Mouse (Mus musculus) gonadal fat pad, adult 2 months (tissue): Measurements from ENCODE around the gene Pex7. TPM values are rescaled to one million over a fixed set of nuclear protein-coding genes. Genes with fewer than 3 reads are reported as not detected.

ENCODE experiments used
- DNase-seq: peaks from one replicate; pipeline ENCODE4 v3.0.0-alpha.2; 2012; ENCODE audit warnings: low read depth
- polyA plus RNA-seq: library from polyadenylated mRNA; depleted of rRNA; stranded (reverse); fragments of >200 nt; gene quantifications from 2 replicates; pipeline ENCODE4 v1.2.3, GENCODE M21; 2012; rRNA removed

Pex7 gene
- polyA plus RNA-seq, result 35.3 and 42.9 TPM in 2 replicates

- peak; percentile 52 for DNase-seq
These were observed at the start of gene Pex7 for GRCm38 (mm10) chr10:19907246-19907804. Gene Pex7 (minus strand): TSS chr10:19907689.

DNA sequence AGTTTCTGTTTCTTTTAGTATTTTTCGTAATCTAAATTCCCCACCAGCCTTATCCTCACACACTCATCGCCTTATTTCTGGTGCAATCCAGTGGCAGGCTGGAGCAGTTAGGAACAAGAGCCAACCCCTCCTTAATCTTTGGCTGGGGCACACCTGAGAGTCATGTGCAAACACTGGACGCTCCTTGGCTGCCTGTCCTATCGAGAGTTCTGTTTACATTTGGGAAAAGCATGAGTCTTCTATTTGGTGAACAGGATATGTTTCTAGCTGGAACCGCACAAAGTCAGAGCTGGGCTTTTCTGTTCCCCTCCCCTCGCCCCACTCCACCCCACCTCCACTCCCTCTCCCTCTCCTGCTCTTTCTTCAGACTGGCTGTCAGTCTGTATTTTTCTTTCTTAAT, 49.3 kb upstream of the Pex7 start:
- DNase-seq, result no peak

- DNase-seq, result no peak
These were observed 48.3 kb upstream of the Pex7 start for GRCm38 (mm10) chr10:19955817-19956216.

GRCm38 (mm10) chr10:19954572-19954971, 47.1 kb upstream of the Pex7 start:
- no peak for DNase-seq

DNA sequence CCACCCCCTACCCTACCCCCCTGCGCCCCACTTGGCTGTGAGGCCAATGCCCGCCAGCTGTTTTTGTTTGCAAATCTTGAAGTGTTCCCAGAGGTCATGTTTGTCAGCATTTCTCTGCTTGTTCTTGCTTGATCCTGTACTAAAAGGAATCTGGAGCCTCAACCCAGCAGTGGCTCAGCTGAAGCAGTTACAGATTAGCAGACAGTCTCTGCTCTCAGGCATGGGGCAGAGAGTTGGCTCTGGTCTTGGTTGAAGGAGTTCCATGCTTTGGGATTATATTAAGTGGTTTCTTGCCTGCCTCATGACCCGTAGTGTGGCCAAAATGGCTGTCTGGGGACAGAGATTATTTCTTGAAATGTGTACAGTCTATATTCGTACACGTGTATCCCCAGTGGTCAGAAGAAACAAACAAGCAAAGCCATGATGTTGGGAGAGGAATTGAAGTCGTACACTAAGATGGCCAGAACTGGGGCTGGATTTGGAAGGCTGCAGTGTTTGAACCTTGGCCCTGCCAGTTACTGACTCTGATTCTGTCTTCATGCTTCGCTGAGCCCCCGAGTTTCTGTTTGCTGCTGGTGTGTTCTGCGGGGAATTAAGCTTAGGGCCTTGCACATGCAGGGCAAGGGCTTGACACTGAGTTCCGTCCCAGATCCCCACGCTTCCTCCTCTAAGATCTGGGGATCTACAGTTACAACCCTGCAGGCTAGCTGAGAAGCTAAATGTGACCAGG, 45.7 kb upstream of the Pex7 start:
- DNase-seq, result no peak

GRCm38 (mm10) chr10:19949106-19949505, 41.6 kb upstream of the Pex7 start:
- no peak for DNase-seq

GRCm38 (mm10) chr10:19948381-19948780, 40.9 kb upstream of the Pex7 start:
- no peak for DNase-seq

GRCm38 (mm10) chr10:19947901-19948300, 40.4 kb upstream of the Pex7 start:
- no peak for DNase-seq

GRCm38 (mm10) chr10:19947441-19947840, 40.0 kb upstream of the Pex7 start:
- no peak for DNase-seq

GRCm38 (mm10) chr10:19946644-19947043, 39.2 kb upstream of the Pex7 start:
- no peak for DNase-seq

DNA sequence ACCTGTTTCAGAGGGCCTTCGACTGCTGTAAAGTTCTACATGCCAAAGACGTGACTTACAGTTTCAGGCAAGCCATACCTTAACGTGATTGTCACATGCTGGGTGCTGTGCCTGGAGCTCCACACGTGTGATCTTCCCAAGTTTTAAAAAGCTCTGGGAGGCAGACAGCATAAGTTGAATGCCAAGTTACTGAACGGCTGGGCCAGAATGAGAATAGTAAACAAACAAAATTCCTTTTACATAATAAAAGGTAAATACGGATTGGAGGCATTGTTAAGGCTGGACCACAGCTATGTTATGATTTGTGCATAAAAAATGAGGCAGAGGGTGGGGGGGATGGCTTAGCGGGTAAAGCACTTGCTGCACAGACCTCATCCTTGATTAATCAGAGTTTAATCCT, 38.2 kb upstream of the Pex7 start:
- DNase-seq, result no peak

GRCm38 (mm10) chr10:19942621-19943020, 35.1 kb upstream of the Pex7 start:
- DNase-seq, result no peak

DNA sequence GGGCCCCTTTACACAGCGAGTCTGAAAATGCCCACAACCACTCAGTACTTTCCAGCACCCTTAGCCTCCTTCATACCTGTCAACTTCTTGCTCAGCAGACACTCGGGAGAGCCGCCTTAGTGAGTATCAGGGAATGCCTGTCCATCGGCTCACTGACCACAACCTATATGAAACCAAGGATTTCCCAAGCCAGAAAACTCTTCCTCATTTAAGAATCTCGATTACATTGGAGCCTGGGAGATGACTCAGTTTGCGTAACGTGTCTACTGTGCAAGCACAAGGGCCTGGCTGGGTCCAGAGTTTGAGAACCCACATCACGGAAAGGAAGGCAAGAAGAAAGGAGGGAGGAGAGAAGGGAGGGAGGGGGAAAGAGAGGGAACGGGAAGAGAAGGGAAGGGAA, 34.4 kb upstream of the Pex7 start:
- DNase-seq, result no peak

DNA sequence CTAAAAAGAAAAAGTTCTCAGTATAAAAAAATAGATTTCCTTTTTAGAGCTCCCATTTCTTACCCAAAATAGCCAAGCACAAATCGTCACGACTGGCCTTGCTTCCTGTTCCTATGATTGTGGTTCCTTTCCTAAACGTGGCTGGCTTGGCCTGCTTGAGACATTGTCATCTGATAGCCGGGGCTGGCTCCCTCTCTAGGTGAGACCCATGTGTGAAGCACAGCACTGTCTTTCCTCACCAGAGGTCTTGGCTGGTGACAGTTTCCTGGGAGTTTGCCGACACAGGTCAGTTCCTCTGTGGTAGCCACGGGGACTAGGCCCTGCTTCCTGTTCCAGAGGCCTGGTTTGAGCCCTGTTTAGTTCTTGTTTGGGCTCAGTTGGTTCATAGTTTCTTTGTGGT, 33.6 kb upstream of the Pex7 start:
- no peak for DNase-seq

GRCm38 (mm10) chr10:19940626-19941025, 33.1 kb upstream of the Pex7 start:
- no peak for DNase-seq

DNA sequence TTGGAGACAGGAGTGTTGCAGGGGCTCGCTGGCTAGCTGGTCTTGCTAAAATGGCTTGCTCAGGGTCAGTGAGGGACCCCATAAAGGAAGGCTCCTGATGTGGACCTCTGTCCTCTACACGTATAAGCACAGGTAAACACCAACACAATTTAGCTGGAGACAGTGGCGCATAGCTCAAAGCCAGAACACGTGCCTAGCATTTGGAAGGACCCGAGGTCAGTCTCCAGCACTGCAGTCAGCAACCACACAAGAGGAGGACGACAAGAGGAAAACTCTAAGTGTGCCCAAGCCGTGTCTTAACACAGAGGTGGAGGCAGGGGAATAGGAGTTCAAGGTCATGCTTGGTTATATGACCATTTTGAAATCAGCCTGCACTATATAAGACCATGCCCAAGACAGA, 32.6 kb upstream of the Pex7 start:
- no peak for DNase-seq

GRCm38 (mm10) chr10:19939282-19939705, 31.8 kb upstream of the Pex7 start:
- DNase-seq, result no peak

- DNase-seq, result no peak
These were observed 31.2 kb upstream of the Pex7 start for GRCm38 (mm10) chr10:19938738-19939137.

- no peak for DNase-seq
These were observed 29.6 kb upstream of the Pex7 start for GRCm38 (mm10) chr10:19936961-19937708.

DNA sequence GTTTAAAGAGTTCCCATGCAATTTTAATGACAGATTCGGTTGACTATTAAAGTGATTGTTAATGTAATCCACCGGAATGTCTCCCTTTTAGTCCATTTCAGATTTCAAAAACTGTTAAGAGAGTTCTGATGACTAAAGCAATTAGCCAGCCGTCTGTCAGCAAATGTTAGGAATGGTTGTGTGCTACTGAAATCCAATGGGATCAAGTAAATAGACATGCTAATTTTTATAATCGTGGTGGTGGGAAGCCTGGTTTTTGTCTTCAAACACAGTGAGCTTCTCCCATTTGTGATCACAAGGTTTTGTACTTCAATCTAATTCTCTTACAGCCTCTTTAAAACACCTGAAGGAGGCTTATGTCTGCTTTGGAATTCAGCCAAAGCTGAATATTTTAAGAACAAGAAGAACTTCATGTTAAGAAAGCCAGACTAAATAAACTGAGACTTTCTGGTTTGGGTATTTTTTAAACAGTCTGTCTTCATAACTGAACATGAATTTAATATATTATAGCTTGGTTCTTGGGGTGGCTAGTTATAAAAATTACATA, 28.4 kb upstream of the Pex7 start:
- no peak for DNase-seq

DNA sequence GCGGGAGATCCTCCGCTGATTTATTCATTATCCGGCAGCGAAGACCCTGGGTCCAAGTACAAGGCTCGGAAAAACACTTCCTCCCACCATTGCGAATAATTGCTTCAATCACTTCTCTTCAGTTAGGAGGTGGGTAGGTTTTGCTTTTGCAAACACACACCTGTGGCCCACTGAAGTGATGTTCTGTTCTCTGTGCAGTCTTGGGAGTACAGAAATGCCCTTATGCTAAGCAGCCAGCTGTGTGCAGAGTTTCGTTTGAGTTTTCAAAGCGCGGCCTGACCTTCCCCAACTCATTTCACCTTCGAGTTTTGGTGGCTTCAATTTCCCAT, 27.8 kb upstream of the Pex7 start:
- no peak for DNase-seq

DNA sequence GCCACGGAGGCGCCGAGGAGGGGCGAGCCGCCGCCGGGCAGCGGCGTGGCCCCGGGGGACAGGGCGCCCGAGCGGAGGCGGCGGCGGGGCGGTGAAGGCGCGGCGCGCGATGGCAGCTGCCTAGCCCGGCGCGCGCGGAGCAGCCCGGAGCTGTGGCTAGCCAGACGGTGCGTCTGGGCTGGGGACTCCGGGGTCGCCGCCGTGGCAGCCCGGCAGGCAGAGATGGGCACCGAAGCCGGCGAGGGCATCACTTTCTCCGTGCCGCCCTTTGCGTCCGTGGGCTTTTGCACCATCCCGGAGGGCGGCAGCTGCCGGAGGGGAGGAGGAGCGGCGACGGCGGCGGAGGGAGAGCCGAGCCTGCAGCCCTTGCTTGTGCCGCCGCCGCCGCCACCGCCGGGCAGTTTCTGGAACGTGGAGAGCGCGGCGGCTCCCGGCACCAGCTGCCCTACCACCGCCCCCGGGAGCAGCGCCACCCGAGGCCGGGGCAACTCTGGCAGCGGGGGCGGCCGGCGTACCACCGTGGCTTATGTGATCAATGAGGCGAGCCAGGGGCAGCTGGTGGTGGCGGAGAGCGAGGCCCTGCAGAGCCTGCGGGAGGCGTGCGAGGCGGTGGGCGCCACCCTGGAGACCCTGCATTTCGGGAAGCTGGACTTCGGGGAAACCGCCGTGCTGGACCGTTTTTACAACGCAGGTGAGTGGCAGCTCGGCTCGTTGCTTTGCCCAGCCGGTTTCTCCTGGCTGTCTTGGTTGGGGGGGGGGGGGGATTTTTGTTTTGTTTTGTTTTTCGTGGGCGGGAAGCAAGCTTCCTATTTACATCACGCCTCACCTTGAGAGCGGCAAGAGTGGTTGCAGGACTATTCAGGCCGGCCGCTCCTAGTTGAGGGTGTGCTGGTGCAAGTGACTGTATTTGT, 27.1 kb upstream of the Pex7 start, which contains the start of gene Map3k5:
Gene Map3k5 (plus strand): TSS at position 89 of the 911 bp plus-strand sequence.
- DNase-seq, result no peak
